Comparison of ENCODE assay signal across 28 mouse cellular contexts in genomic region chr1:163658535-163658928, GRCm38 (mm10).
"Had no signal": no experiment of that assay in that cellular context is flagged by ENCODE, and none has a peak within 500 bp of the region (broad histone marks: within the 10 kb centered on the region; RNA-seq: fewer than 3 reads in every experiment).

No protein-coding gene starts in this region.

- H3K9ac ChIP-seq: liver, embryonic 12.5 days; liver, embryonic 15.5 days; lung, embryonic 15.5 days; midbrain, embryonic 13.5 days; neural tube, embryonic 15.5 days; stomach, embryonic 15.5 days had no signal

- H3K36me3 ChIP-seq: liver, embryonic 12.5 days; liver, embryonic 15.5 days; lung, embryonic 15.5 days; midbrain, embryonic 10.5 days; midbrain, embryonic 13.5 days; neural tube, embryonic 15.5 days; stomach, embryonic 15.5 days had no signal

- H3K4me3 ChIP-seq: layer of hippocampus, adult 2 months; left cerebral cortex, adult 2 months; liver, embryonic 12.5 days; liver, embryonic 15.5 days; lung, embryonic 15.5 days; megakaryocyte, embryonic 14.5 days; midbrain, embryonic 10.5 days; midbrain, embryonic 13.5 days; myocyte; neural tube, embryonic 15.5 days; stomach, embryonic 15.5 days had no signal

- DNase-seq: kidney, adult 18-20 months; kidney, adult 9 months; kidney, postnatal 14 days; kidney, postnatal 4 days; layer of hippocampus, adult 9-11 months; layer of hippocampus, postnatal 36 days; liver; lung, adult 18-20 months; lung, postnatal 10 days; lung, postnatal 36 days; right cerebral cortex, postnatal 25 days; spleen, adult 18-20 months; thymus, adult 18-20 months; thymus, postnatal 14 days had no signal

- ATAC-seq: inflammation-experienced regulatory T-cells, adult 6 months; intestine, embryonic 16.5 days; liver, embryonic 12.5 days; midbrain, embryonic 13.5 days; midbrain, embryonic 16.5 days had no signal

- H3K27me3 ChIP-seq: liver, embryonic 12.5 days; liver, embryonic 15.5 days; lung, embryonic 15.5 days; megakaryocyte, embryonic 14.5 days; midbrain, embryonic 13.5 days; neural tube, embryonic 15.5 days; stomach, embryonic 15.5 days had no signal

- H3K4me2 ChIP-seq: liver, embryonic 12.5 days; liver, embryonic 15.5 days; lung, embryonic 15.5 days; midbrain, embryonic 13.5 days; neural tube, embryonic 15.5 days; stomach, embryonic 15.5 days had no signal

- H3K9me3 ChIP-seq: liver, embryonic 12.5 days; liver, embryonic 15.5 days; lung, embryonic 15.5 days; megakaryocyte, embryonic 14.5 days; midbrain, embryonic 10.5 days; midbrain, embryonic 13.5 days; neural tube, embryonic 15.5 days; stomach, embryonic 15.5 days had no signal

- H3K4me1 ChIP-seq: liver, embryonic 12.5 days; liver, embryonic 15.5 days; lung, embryonic 15.5 days; megakaryocyte, embryonic 14.5 days; midbrain, embryonic 13.5 days; stomach, embryonic 15.5 days had no signal

- H3K27ac ChIP-seq: layer of hippocampus, adult 2 months; left cerebral cortex, adult 2 months; liver, embryonic 12.5 days; liver, embryonic 15.5 days; lung, embryonic 15.5 days; midbrain, embryonic 10.5 days; midbrain, embryonic 13.5 days; neural tube, embryonic 15.5 days; stomach, embryonic 15.5 days had no signal
